Mouse (Mus musculus) ES-Bruce4 (cell line): ENCODE measurements around the gene Myh7b. TPM values are rescaled to one million over a fixed set of nuclear protein-coding genes. Genes with fewer than 3 reads are reported as not detected.
"Not testable (repeated sequence)": the region's sequence is repeated elsewhere in the genome, so short reads cannot be mapped to it uniquely, and the experiment has no call there.

Source experiments
- H3K27ac ChIP-seq: 2 replicates; pipeline ENCODE4 v1.5.1; 2012; ENCODE audit warnings: low read length, inconsistent platforms; ENCODE audit not compliant: insufficient read depth
- H3K27me3 ChIP-seq: 2 replicates; pipeline ENCODE4 v1.6.1; 2012; ENCODE audit warnings: mild to moderate bottlenecking, low read length, inconsistent platforms; ENCODE audit not compliant: control insufficient read depth, poor library complexity, insufficient read depth, severe bottlenecking
- H3K36me3 ChIP-seq: 2 replicates; pipeline ENCODE4 v1.6.1; 2012; ENCODE audit warnings: inconsistent platforms, mild to moderate bottlenecking, low read length, moderate library complexity; ENCODE audit not compliant: control insufficient read depth, poor library complexity, insufficient read depth, severe bottlenecking
- H3K4me1 ChIP-seq: one replicate; pipeline ENCODE4 v1.8.1; 2011; ENCODE audit warnings: low read length; ENCODE audit not compliant: control insufficient read depth, insufficient read depth
- H3K4me3 ChIP-seq: 2 replicates; pipeline ENCODE4 v1.5.1; 2011; ENCODE audit warnings: low read depth, mild to moderate bottlenecking, low read length
- H3K9ac ChIP-seq: 2 replicates; pipeline ENCODE4 v1.6.1; 2012; ENCODE audit warnings: low read depth, mild to moderate bottlenecking, inconsistent platforms; ENCODE audit not compliant: poor library complexity, severe bottlenecking
- H3K9me3 ChIP-seq: replicated peaks from 2 replicates; pipeline ENCODE4 v1.6.1; 2012; ENCODE audit warnings: mild to moderate bottlenecking, low read length, inconsistent platforms; ENCODE audit not compliant: control insufficient read depth, poor library complexity, insufficient read depth, severe bottlenecking
- CTCF ChIP-seq: IDR thresholded peaks from one replicate; pipeline ENCODE4 v1.8.1; 2011; ENCODE audit warnings: low read depth, low read length
- EP300 ChIP-seq: IDR thresholded peaks from 2 replicates; pipeline ENCODE4 v1.6.1; 2011; ENCODE audit warnings: low read depth, low read length; ENCODE audit not compliant: insufficient read depth
- POLR2A ChIP-seq: IDR thresholded peaks from one replicate; pipeline ENCODE4 v1.8.1; 2011; ENCODE audit warnings: low read length; ENCODE audit not compliant: insufficient read depth
- polyA plus RNA-seq: library from polyadenylated mRNA; stranded (reverse); fragments of >200 nt; gene quantifications from 2 replicates; pipeline ENCODE4 v1.2.4, GENCODE M21; 2011; ENCODE audit warnings: low read depth; ENCODE audit not compliant: missing spikeins, insufficient read depth, insufficient read length

The Myh7b gene
- polyA plus RNA-seq, 1 experiment: 1.0 TPM

- no peak overlapping the region for H3K27ac ChIP-seq
- H3K27me3 ChIP-seq: no peaks in the 10 kb centered on the region
- H3K4me1 ChIP-seq: peaks cover 2% of the 10 kb centered on the region
- H3K4me3 ChIP-seq: peak overlapping the region; percentile 84
- TF ChIP-seq EP300: no peak
- TF ChIP-seq POLR2A: no peak
- no peak for TF ChIP-seq CTCF
- H3K9ac ChIP-seq: peak overlapping the region; percentile 80
- H3K9me3 ChIP-seq: no peaks in the 10 kb centered on the region
- H3K36me3 ChIP-seq: no peaks in the 10 kb centered on the region
These were observed 19.3 kb upstream of the Myh7b start for GRCm38 (mm10) chr2:155591676-155592075.

GRCm38 (mm10) chr2:155592137-155592853 is 18.7 kb upstream of the Myh7b start, which contains the start of gene Gss:
Gss (minus strand) TSS chr2:155592810.
- H3K27ac ChIP-seq: peak within 1 kb of the TSS; percentile 33; the same call in 1 of the 2 replicates
- peak within 1 kb of the TSS; percentile 80 for H3K9ac ChIP-seq
- H3K36me3 ChIP-seq: no peaks in the 10 kb centered on the region
- H3K4me3 ChIP-seq: peak within 1 kb of the TSS; percentile 84
- H3K4me1 ChIP-seq: peaks cover 2% of the 10 kb centered on the region
- TF ChIP-seq CTCF (no peak), EP300 (peak; percentile 49; the same call in 1 of the 2 replicates)
- H3K27me3 ChIP-seq: no peaks in the 10 kb centered on the region
- H3K9me3 ChIP-seq: no peaks in the 10 kb centered on the region

- Histone ChIP-seq H3K9ac (peak overlapping the region; percentile 40; the same call in 1 of the 2 replicates), H3K27ac (no peak overlapping the region), H3K27me3 (no peaks in the 10 kb centered on the region), H3K9me3 (no peaks in the 10 kb centered on the region), H3K36me3 (no peaks in the 10 kb centered on the region), H3K4me3 (peak overlapping the region; percentile 83), H3K4me1 (peaks cover 2% of the 10 kb centered on the region)
- TF ChIP-seq EP300: no peak
- peak; percentile 44 for TF ChIP-seq POLR2A
These were observed 18.1 kb upstream of the Myh7b start for GRCm38 (mm10) chr2:155592854-155593283.

- no peaks in the 10 kb centered on the region for H3K9me3 ChIP-seq
- no peak overlapping the region for H3K27ac ChIP-seq
- H3K4me3 ChIP-seq: no peak overlapping the region
- H3K9ac ChIP-seq: no peak overlapping the region
- H3K27me3 ChIP-seq: no peaks in the 10 kb centered on the region
- TF ChIP-seq POLR2A (no peak), EP300 (no peak), CTCF (no peak)
- no peaks in the 10 kb centered on the region for H3K36me3 ChIP-seq
- H3K4me1 ChIP-seq: no peaks in the 10 kb centered on the region
These were observed 15.5 kb upstream of the Myh7b start for GRCm38 (mm10) chr2:155595516-155595915.

GRCm38 (mm10) chr2:155603707-155604106 is 7.3 kb upstream of the Myh7b start:
- Histone ChIP-seq H3K36me3 (no peaks in the 10 kb centered on the region), H3K27ac (no peak overlapping the region), H3K4me1 (peaks cover 1% of the 10 kb centered on the region), H3K9me3 (no peaks in the 10 kb centered on the region), H3K27me3 (no peaks in the 10 kb centered on the region), H3K4me3 (no peak overlapping the region), H3K9ac (no peak overlapping the region)
- TF ChIP-seq CTCF (no peak), POLR2A (no peak), EP300 (no peak)

- Histone ChIP-seq H3K27me3 (no peaks in the 10 kb centered on the region), H3K27ac (no peak overlapping the region), H3K4me3 (no peak overlapping the region), H3K4me1 (peaks cover 1% of the 10 kb centered on the region), H3K36me3 (no peaks in the 10 kb centered on the region), H3K9ac (no peak overlapping the region), H3K9me3 (no peaks in the 10 kb centered on the region)
- TF ChIP-seq EP300 (0 out of 2 replicates have a peak, but pooled peaks have one; percentile 18), CTCF (no peak)
These were observed 6.3 kb upstream of the Myh7b start for GRCm38 (mm10) chr2:155604560-155605235.

- not testable (repeated sequence) for H3K27me3 ChIP-seq, H3K9ac ChIP-seq, H3K4me1 ChIP-seq, H3K9me3 ChIP-seq, H3K36me3 ChIP-seq, H3K27ac ChIP-seq, H3K4me3 ChIP-seq
These were observed 5.8 kb upstream of the Myh7b start for GRCm38 (mm10) chr2:155605236-155605589.
